Mouse (Mus musculus) megakaryocyte, embryonic 14.5 days (primary cell): ENCODE data around the gene Dctn3. TPM values are rescaled to one million over a fixed set of nuclear protein-coding genes. Genes with fewer than 3 reads are reported as not detected.

Source experiments
- H3K27me3 ChIP-seq: replicated peaks from 2 replicates; pipeline ENCODE3; 2012; ENCODE audit warnings: inconsistent platforms
- H3K36me3 ChIP-seq: replicated peaks from 2 replicates; pipeline ENCODE3; 2012; ENCODE audit warnings: low read length, inconsistent platforms, mixed read lengths
- H3K4me1 ChIP-seq: 2 replicates; pipeline ENCODE4 v1.6.1; 2012; ENCODE audit warnings: inconsistent platforms
- H3K4me3 ChIP-seq: replicated peaks from 2 replicates; pipeline ENCODE3; 2012; ENCODE audit warnings: moderate library complexity, mild to moderate bottlenecking, inconsistent platforms
- H3K9me3 ChIP-seq: 2 replicates; pipeline ENCODE4 v1.6.1; 2012; ENCODE audit warnings: inconsistent platforms
- FLI1 ChIP-seq: IDR thresholded peaks from 2 replicates; pipeline ENCODE4 v1.6.1; 2012; ENCODE audit warnings: low read length, inconsistent platforms, mixed read lengths
- GATA1 ChIP-seq: IDR thresholded peaks from 3 replicates; pipeline ENCODE4 v1.6.1; 2012; ENCODE audit warnings: mixed read lengths, low read length, inconsistent platforms, borderline replicate concordance
- polyA plus RNA-seq: library from polyadenylated mRNA; stranded (reverse); fragments of >175 nt; gene quantifications from 2 replicates; pipeline ENCODE4 v1.2.3, GENCODE M21; 2012; ENCODE audit warnings: low replicate concordance; ENCODE audit not compliant: insufficient read depth

Dctn3 gene
- polyA plus RNA-seq, 1 experiment: 369 TPM

- no peaks in the 10 kb centered on the region for H3K9me3 ChIP-seq
- H3K4me1 ChIP-seq: no peaks in the 10 kb centered on the region
- H3K27me3 ChIP-seq: peaks cover 73% of the 10 kb centered on the region
- no peak overlapping the region for H3K4me3 ChIP-seq
- H3K36me3 ChIP-seq: no peaks in the 10 kb centered on the region
- TF ChIP-seq FLI1 (no peak), GATA1 (no peak)
These were observed 52.1 kb downstream of the Dctn3 start for GRCm38 (mm10) chr4:41670836-41671235.

- H3K36me3 ChIP-seq: no peaks in the 10 kb centered on the region
- peaks cover 74% of the 10 kb centered on the region for H3K27me3 ChIP-seq
- no peak for TF ChIP-seq FLI1
- no peak for TF ChIP-seq GATA1
- no peaks in the 10 kb centered on the region for H3K9me3 ChIP-seq
- no peak overlapping the region for H3K4me3 ChIP-seq
- peaks cover 7% of the 10 kb centered on the region; the same call in 1 of the 2 replicates for H3K4me1 ChIP-seq
These were observed 56.3 kb downstream of the Dctn3 start for GRCm38 (mm10) chr4:41666646-41667045.

DNA sequence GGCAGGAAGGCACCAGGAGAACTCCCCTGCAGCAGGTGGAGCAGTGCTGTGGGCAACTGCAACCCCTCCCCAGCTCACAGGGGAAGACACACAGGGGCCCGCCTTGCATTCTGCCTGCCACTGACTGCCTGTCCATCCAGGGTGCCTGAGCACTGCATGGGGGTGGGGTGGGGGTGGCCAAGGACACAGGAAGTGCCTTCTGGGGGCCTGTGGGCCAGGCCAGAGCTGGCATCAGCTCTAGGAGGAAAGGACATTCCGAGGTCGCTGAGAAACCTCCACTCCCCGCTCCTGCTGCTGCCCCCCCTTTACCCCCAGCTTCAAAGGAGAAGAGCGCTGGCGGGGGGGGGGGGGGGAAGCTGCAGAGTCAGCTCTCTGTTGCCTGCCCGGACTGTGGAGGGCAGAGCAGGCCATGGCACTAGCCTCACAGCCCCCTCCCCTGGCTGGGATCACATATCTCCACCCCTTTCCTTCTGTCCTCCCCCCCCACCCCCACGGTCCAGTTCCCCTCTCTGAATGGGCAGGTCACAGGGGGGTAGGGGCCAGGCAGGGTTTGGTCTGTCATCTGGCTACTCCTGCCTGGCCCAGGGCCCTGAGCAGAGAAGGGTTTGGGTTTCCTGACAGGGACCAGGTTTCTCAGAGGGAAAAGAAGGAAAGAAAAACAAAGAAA lies 57.8 kb downstream of the Dctn3 start:
- Histone ChIP-seq H3K9me3 (no peaks in the 10 kb centered on the region), H3K4me1 (peaks cover 7% of the 10 kb centered on the region; the same call in 1 of the 2 replicates), H3K36me3 (no peaks in the 10 kb centered on the region), H3K4me3 (peak overlapping the region; percentile 31), H3K27me3 (peaks cover 72% of the 10 kb centered on the region)
- TF ChIP-seq GATA1 (no peak), FLI1 (no peak)

Other genes starting within 250 kb of the Dctn3 start
- gene AI464131, start 220.1 kb downstream of the Dctn3 start, polyA plus RNA-seq: 0.07 TPM in 1 of 2 replicates, not detected in the other
- gene 1110017D15Rik, start 205.8 kb downstream of the Dctn3 start, polyA plus RNA-seq: 0.29 TPM in 1 of 2 replicates, not detected in the other
- gene Fam219a, start 153.6 kb downstream of the Dctn3 start, polyA plus RNA-seq: 13.5 and 35.8 TPM in 2 replicates
- gene Dnaic1, start 153.4 kb downstream of the Dctn3 start, polyA plus RNA-seq: not detected in 2 replicates
- 0.39 TPM in 1 of 2 replicates, not detected in the other for gene Enho, start 82.8 kb downstream of the Dctn3 start, polyA plus RNA-seq
- 3.6 and 10.6 TPM in 2 replicates for gene Cntfr, start 26.1 kb downstream of the Dctn3 start, polyA plus RNA-seq
- 2.2 and 3.9 TPM in 2 replicates for gene Il11ra1, start 23.2 kb downstream of the Dctn3 start, polyA plus RNA-seq
- 51.7 and 76.8 TPM in 2 replicates for gene Rpp25l, start 9.6 kb downstream of the Dctn3 start, polyA plus RNA-seq
- not detected in 2 replicates for gene Arid3c, start 8.0 kb upstream of the Dctn3 start, polyA plus RNA-seq
- gene Galt, start 32.1 kb upstream of the Dctn3 start, polyA plus RNA-seq: 29.5 and 30.0 TPM in 2 replicates
- gene Sigmar1, start 33.0 kb upstream of the Dctn3 start, polyA plus RNA-seq: 26.0 and 34.9 TPM in 2 replicates
- 1.1 TPM in 1 of 2 replicates, not detected in the other for gene Ccl27a, start 51.1 kb upstream of the Dctn3 start, polyA plus RNA-seq
- not detected in 2 replicates for gene Gm21541, start 180.4 kb upstream of the Dctn3 start, polyA plus RNA-seq
- gene Gm20878, start 218.4 kb upstream of the Dctn3 start, polyA plus RNA-seq: 7.4 TPM in 1 of 2 replicates, not detected in the other
- gene Fam205a4, start 242.9 kb upstream of the Dctn3 start, polyA plus RNA-seq: not detected in 2 replicates